Mouse (Mus musculus) C2C12 (cell line): ENCODE measurements around the gene Astl. TPM values are rescaled to one million over a fixed set of nuclear protein-coding genes. Genes with fewer than 3 reads are reported as not detected.

Source experiments
- H3K27me3 ChIP-seq: one replicate; pipeline ENCODE4 v1.6.1; 2011; ENCODE audit not compliant: control insufficient read depth, insufficient read depth, insufficient read length
- H3K36me3 ChIP-seq: one replicate; pipeline ENCODE4 v1.6.1; 2011; ENCODE audit not compliant: control insufficient read depth, insufficient read depth
- H3K4me3 ChIP-seq: one replicate; pipeline ENCODE4 v1.5.1; 2011; ENCODE audit warnings: mild to moderate bottlenecking, control low read depth; ENCODE audit not compliant: poor library complexity, insufficient read depth, severe bottlenecking
- H3K79me2 ChIP-seq: one replicate; pipeline ENCODE4 v1.6.1; 2011; ENCODE audit not compliant: control insufficient read depth, insufficient read depth
- H3K79me3 ChIP-seq: one replicate; pipeline ENCODE4 v1.6.1; 2011; ENCODE audit warnings: low read depth, control low read depth
- H3ac ChIP-seq: one replicate; pipeline ENCODE3; 2011; ENCODE audit warnings: low read depth; ENCODE audit not compliant: control insufficient read depth, insufficient read length
- CEBPB ChIP-seq: IDR thresholded peaks from one replicate; pipeline ENCODE4 v1.6.1; 2011; ENCODE audit warnings: low read depth, mild to moderate bottlenecking, control low read depth, moderate library complexity
- CTCF ChIP-seq: IDR thresholded peaks from one replicate; pipeline ENCODE4 v1.5.1; 2011; ENCODE audit not compliant: control insufficient read depth, insufficient read depth, insufficient read length
- FOSL1 ChIP-seq: IDR thresholded peaks from one replicate; pipeline ENCODE4 v1.8.0; 2011; ENCODE audit warnings: mild to moderate bottlenecking, low read length; ENCODE audit not compliant: poor library complexity, insufficient read depth, severe bottlenecking
- MAX ChIP-seq: IDR thresholded peaks from one replicate; pipeline ENCODE4 v1.6.1; 2011; ENCODE audit warnings: mild to moderate bottlenecking, control low read depth
- MYOD1 ChIP-seq: IDR thresholded peaks from one replicate; pipeline ENCODE4 v1.6.1; 2011; ENCODE audit warnings: low read depth; ENCODE audit not compliant: control insufficient read depth, insufficient read length
- MYOG ChIP-seq: IDR thresholded peaks from one replicate; pipeline ENCODE4 v1.6.1; 2011; ENCODE audit not compliant: control insufficient read depth, insufficient read length; ENCODE audit errors: extremely low read depth
- USF1 ChIP-seq: IDR thresholded peaks from one replicate; pipeline ENCODE4 v1.6.1; 2011; ENCODE audit warnings: low read depth, mild to moderate bottlenecking, control low read depth, moderate library complexity
- polyA plus RNA-seq: library from polyadenylated mRNA; unstranded; fragments of >200 nt; fragmentation: generic; extraction: Trizol; gene quantifications from one replicate; pipeline ENCODE4 v1.2.1, GENCODE M21; 2012; ENCODE audit warnings: missing spikeins

Astl gene
- polyA plus RNA-seq, 1 experiment: not detected

GRCm38 (mm10) chr2:127370561-127371483 is 32.4 kb downstream of the Astl start:
- Histone ChIP-seq H3K79me2 (no peaks in the 10 kb centered on the region), H3K79me3 (no peaks in the 10 kb centered on the region), H3K27me3 (peaks cover 64% of the 10 kb centered on the region), H3K36me3 (no peaks in the 10 kb centered on the region), H3ac (no peak overlapping the region), H3K4me3 (no peak overlapping the region)
- TF ChIP-seq CEBPB (no peak), CTCF (no peak), MYOG (no peak), USF1 (no peak), MYOD1 (no peak), FOSL1 (no peak), MAX (no peak)

GRCm38 (mm10) chr2:127371484-127371861 is 33.0 kb downstream of the Astl start:
- Histone ChIP-seq H3K79me3 (no peaks in the 10 kb centered on the region), H3K27me3 (peaks cover 57% of the 10 kb centered on the region), H3K4me3 (no peak overlapping the region), H3ac (no peak overlapping the region), H3K36me3 (no peaks in the 10 kb centered on the region), H3K79me2 (no peaks in the 10 kb centered on the region)
- TF ChIP-seq MAX (no peak), FOSL1 (no peak), USF1 (no peak), CTCF (no peak), CEBPB (no peak), MYOD1 (no peak), MYOG (no peak)

GRCm38 (mm10) chr2:127372082-127372481 is 33.6 kb downstream of the Astl start:
- Histone ChIP-seq H3K79me3 (no peaks in the 10 kb centered on the region), H3K36me3 (no peaks in the 10 kb centered on the region), H3K79me2 (no peaks in the 10 kb centered on the region), H3K27me3 (peaks cover 52% of the 10 kb centered on the region), H3ac (no peak overlapping the region), H3K4me3 (no peak overlapping the region)
- TF ChIP-seq MYOD1 (no peak), USF1 (no peak), CEBPB (no peak), FOSL1 (no peak)

GRCm38 (mm10) chr2:127374131-127374530 is 35.7 kb downstream of the Astl start:
- H3K36me3 ChIP-seq: no peaks in the 10 kb centered on the region
- H3K27me3 ChIP-seq: peaks cover 46% of the 10 kb centered on the region
- TF ChIP-seq CEBPB: no peak
- no peak for TF ChIP-seq CTCF
- TF ChIP-seq FOSL1: no peak
- no peak for TF ChIP-seq USF1
- TF ChIP-seq MYOD1: no peak
- no peak for TF ChIP-seq MAX
- no peak for TF ChIP-seq MYOG
- no peaks in the 10 kb centered on the region for H3K79me3 ChIP-seq
- no peak overlapping the region for H3ac ChIP-seq
- H3K4me3 ChIP-seq: no peak overlapping the region
- H3K79me2 ChIP-seq: no peaks in the 10 kb centered on the region

- Histone ChIP-seq H3K79me2 (no peaks in the 10 kb centered on the region), H3K4me3 (no peak overlapping the region), H3K27me3 (peaks cover 42% of the 10 kb centered on the region), H3ac (no peak overlapping the region), H3K36me3 (no peaks in the 10 kb centered on the region), H3K79me3 (no peaks in the 10 kb centered on the region)
- TF ChIP-seq MAX (no peak), MYOD1 (no peak), CTCF (no peak), USF1 (no peak), FOSL1 (no peak)
Measured at GRCm38 (mm10) chr2:127375087-127375486, 36.6 kb downstream of the Astl start.

- Histone ChIP-seq H3K4me3 (no peak overlapping the region), H3K36me3 (no peaks in the 10 kb centered on the region), H3ac (no peak overlapping the region), H3K79me2 (no peaks in the 10 kb centered on the region), H3K27me3 (peaks cover 35% of the 10 kb centered on the region), H3K79me3 (no peaks in the 10 kb centered on the region)
- TF ChIP-seq CEBPB: no peak
- TF ChIP-seq USF1: no peak
- TF ChIP-seq CTCF: no peak
- no peak for TF ChIP-seq MAX
Measured at GRCm38 (mm10) chr2:127375759-127376341, 37.4 kb downstream of the Astl start.
